Mouse (Mus musculus) megakaryocyte-erythroid progenitor cell, adult 5 weeks (primary cell): Measurements from ENCODE around the gene Arrb2. TPM values are rescaled to one million over a fixed set of nuclear protein-coding genes. Genes with fewer than 3 reads are reported as not detected.

Experiments used
- polyA plus RNA-seq: library from polyadenylated mRNA; stranded (reverse); fragments of >175 nt; gene quantifications from 2 replicates; pipeline ENCODE4 v1.2.3, GENCODE M21; 2012

The Arrb2 gene
- polyA plus RNA-seq, result 349 and 402 TPM in 2 replicates

GRCm38 (mm10) chr11:70432048-70432894 is at the start of gene Arrb2:
Gene Arrb2 (plus strand): TSS chr11:70432635.

GRCm38 (mm10) chr11:70409594-70410296 is 22.7 kb upstream of the Arrb2 start, which contains the start of gene Pelp1:
Gene Pelp1 (minus strand): TSS chr11:70410031.

GRCm38 (mm10) chr11:70451797-70452498 is 19.5 kb downstream of the Arrb2 start, which contains the start of gene Med11:
Gene Med11 (plus strand): TSS chr11:70451919.

GRCm38 (mm10) chr11:70458688-70459600 is 26.5 kb downstream of the Arrb2 start, which contains the start of gene Zmynd15:
Gene Zmynd15 (plus strand): TSS chr11:70459433.

GRCm38 (mm10) chr11:70459601-70460101 is 27.2 kb downstream of the Arrb2 start, which contains the start of gene Cxcl16:
Gene Cxcl16 (minus strand): TSS chr11:70459984.

Other genes with a start within 250 kb of the Arrb2 start
- gene Slc16a11, start 219.9 kb upstream of the Arrb2 start, polyA plus RNA-seq, result 1.4 and 5.3 TPM in 2 replicates
- gene Slc16a13, start 211.6 kb upstream of the Arrb2 start, polyA plus RNA-seq, result 5.9 and 7.7 TPM in 2 replicates
- 0.66 and 0.68 TPM in 2 replicates for gene Bcl6b, start 202.8 kb upstream of the Arrb2 start, polyA plus RNA-seq
- 141 and 144 TPM in 2 replicates for gene 0610010K14Rik, start 194.7 kb upstream of the Arrb2 start, polyA plus RNA-seq
- 10.8 and 13.6 TPM in 2 replicates for gene Gm21988, start 192.8 kb upstream of the Arrb2 start, polyA plus RNA-seq
- 132 and 186 TPM in 2 replicates for gene Rnasek, start 192.8 kb upstream of the Arrb2 start, polyA plus RNA-seq
- gene Alox12, start 177.3 kb upstream of the Arrb2 start, polyA plus RNA-seq, result 0.05 and 0.17 TPM in 2 replicates
- 0.18 and 0.60 TPM in 2 replicates for gene Alox12e, start 110.0 kb upstream of the Arrb2 start, polyA plus RNA-seq
- gene Alox15, start 80.6 kb upstream of the Arrb2 start, polyA plus RNA-seq, result 0.28 and 0.83 TPM in 2 replicates
- 62.0 and 64.7 TPM in 2 replicates for gene Pelp1, start 22.6 kb upstream of the Arrb2 start, polyA plus RNA-seq
- 24.9 and 28.5 TPM in 2 replicates for gene Med11, start 19.3 kb downstream of the Arrb2 start, polyA plus RNA-seq
- 0.09 and 0.15 TPM in 2 replicates for gene Zmynd15, start 26.8 kb downstream of the Arrb2 start, polyA plus RNA-seq
- 1.6 and 1.8 TPM in 2 replicates for gene Cxcl16, start 27.3 kb downstream of the Arrb2 start, polyA plus RNA-seq
- 0.42 TPM in 1 of 2 replicates, not detected in the other for gene Tm4sf5, start 72.6 kb downstream of the Arrb2 start, polyA plus RNA-seq
- not detected in 2 replicates for gene Vmo1, start 82.0 kb downstream of the Arrb2 start, polyA plus RNA-seq
- gene Gltpd2, start 86.6 kb downstream of the Arrb2 start, polyA plus RNA-seq, result not detected in 2 replicates
- 185 and 211 TPM in 2 replicates for gene Psmb6, start 92.7 kb downstream of the Arrb2 start, polyA plus RNA-seq
- not detected in 2 replicates for gene Gm40193, start 100.3 kb downstream of the Arrb2 start, polyA plus RNA-seq
- 1.1 TPM in 2 replicates for gene Pld2, start 107.4 kb downstream of the Arrb2 start, polyA plus RNA-seq
- gene Mink1, start 130.2 kb downstream of the Arrb2 start, polyA plus RNA-seq, result 117 and 179 TPM in 2 replicates
- gene 4930544D05Rik, start 183.2 kb downstream of the Arrb2 start, polyA plus RNA-seq, result 0.17 TPM in 1 of 2 replicates, not detected in the other
- 1.0 and 1.2 TPM in 2 replicates for gene Chrne, start 186.6 kb downstream of the Arrb2 start, polyA plus RNA-seq
- 3.5 and 6.6 TPM in 2 replicates for gene Gp1ba, start 206.5 kb downstream of the Arrb2 start, polyA plus RNA-seq
- 78.2 and 81.9 TPM in 2 replicates for gene Rnf167, start 214.6 kb downstream of the Arrb2 start, polyA plus RNA-seq
- 60.3 and 74.3 TPM in 2 replicates for gene Slc25a11, start 214.8 kb downstream of the Arrb2 start, polyA plus RNA-seq
- gene Pfn1, start 222.0 kb downstream of the Arrb2 start, polyA plus RNA-seq, result 3,087 and 3,292 TPM in 2 replicates
- gene Eno3, start 224.6 kb downstream of the Arrb2 start, polyA plus RNA-seq, result 3.1 and 4.0 TPM in 2 replicates
- 143 and 161 TPM in 2 replicates for gene Spag7, start 236.8 kb downstream of the Arrb2 start, polyA plus RNA-seq